8 mouse cellular contexts compared by ENCODE assay signal in genomic region chr10:117224102-117224990, GRCm38 (mm10). TPM values are rescaled to one million over a fixed set of nuclear protein-coding genes. Genes with fewer than 3 reads are reported as not detected.
DNase-seq lines count a peak whose midpoint lies in the region; ATAC-seq and TF ChIP-seq lines count a peak whose summit lies in the region.

Gene Yeats4 (minus strand): TSS chr10:117224507.

- peak within 1 kb of the TSS; percentile 90 for H3K4me3 ChIP-seq in E14TG2a.4 (replicated peaks; ENCODE audit: low read length)
- peak within 1 kb of the TSS; percentile 71 for H3K4me3 ChIP-seq in forebrain, embryonic 13.5 days
- H3K4me3 ChIP-seq in liver, postnatal 0 days (ENCODE audit: low read depth, low read length), result peak within 1 kb of the TSS; percentile 88
- peak within 1 kb of the TSS; percentile 58 for H3K4me3 ChIP-seq in neural tube, embryonic 14.5 days (ENCODE audit: low read depth, low read length)

- no peaks in the 10 kb centered on the region for H3K27me3 ChIP-seq in E14TG2a.4 (ENCODE audit: insufficient read depth, low read length)
- H3K27me3 ChIP-seq in forebrain, embryonic 13.5 days, result no peaks in the 10 kb centered on the region
- no peaks in the 10 kb centered on the region for H3K27me3 ChIP-seq in liver, postnatal 0 days (ENCODE audit: insufficient read depth, low read length)
- no peaks in the 10 kb centered on the region for H3K27me3 ChIP-seq in neural tube, embryonic 14.5 days (ENCODE audit: control insufficient read depth, insufficient read depth, low read length)

- peak within 1 kb of the TSS; percentile 98 for H3K27ac ChIP-seq in forebrain, embryonic 13.5 days
- H3K27ac ChIP-seq in liver, postnatal 0 days (ENCODE audit: low read depth), result peak within 1 kb of the TSS; percentile 99
- H3K27ac ChIP-seq in neural tube, embryonic 14.5 days (ENCODE audit: low read depth, low read length), result peak within 1 kb of the TSS; percentile 95

- intact Hi-C loops in heart, postnatal 10 days (cut with DNase I), result loop anchor here (5.0 kb wide), 1 partner anchor 483 kb away; no protein-coding TSS in a partner anchor

- peaks cover 44% of the 10 kb centered on the region for H3K4me1 ChIP-seq in E14TG2a.4 (replicated peaks; ENCODE audit: low read depth, low read length)
- peaks cover 21% of the 10 kb centered on the region for H3K4me1 ChIP-seq in forebrain, embryonic 13.5 days
- peaks cover 19% of the 10 kb centered on the region for H3K4me1 ChIP-seq in liver, postnatal 0 days (ENCODE audit: insufficient read depth)
- peaks cover 15% of the 10 kb centered on the region for H3K4me1 ChIP-seq in neural tube, embryonic 14.5 days (ENCODE audit: control insufficient read depth, insufficient read depth, low read length)

- no peak for TF ChIP-seq EP300 in liver, postnatal 0 days (IDR thresholded peaks at IDR 0.05; ENCODE audit: low read depth)

- peak; percentile 98 for ATAC-seq in forebrain, embryonic 13.5 days
- ATAC-seq in liver, postnatal 0 days, result peak; percentile 97
- peak; percentile 97 for ATAC-seq in neural tube, embryonic 14.5 days (ENCODE audit: low read depth)

- no peaks in the 10 kb centered on the region for H3K9me3 ChIP-seq in E14TG2a.4 (ENCODE audit: low read length)
- H3K9me3 ChIP-seq in forebrain, embryonic 13.5 days (replicated peaks), result no peaks in the 10 kb centered on the region
- no peaks in the 10 kb centered on the region for H3K9me3 ChIP-seq in liver, postnatal 0 days (ENCODE audit: low read length)
- no peaks in the 10 kb centered on the region for H3K9me3 ChIP-seq in neural tube, embryonic 14.5 days (ENCODE audit: control insufficient read depth, low read length)

- peak; percentile 92 for DNase-seq in c-Kit-positive CD71-positive TER-119-positive erythroid progenitor cells, embryonic 14.5 days (ENCODE audit: low spot score)
- peak; percentile 97 for DNase-seq in heart, postnatal 10 days
- DNase-seq in large intestine, adult 2 months (ENCODE audit: low read depth, low spot score), result peak; percentile 56
- peak; percentile 96 for DNase-seq in liver, postnatal 0 days
- peak; percentile 96 for DNase-seq in testis, postnatal 10 days (ENCODE audit: low spot score)

- TF ChIP-seq CTCF in E14TG2a.4 (conservative IDR thresholded peaks at IDR 0.05; ENCODE audit: low read length), result no peak
- TF ChIP-seq CTCF in liver, postnatal 0 days (IDR thresholded peaks at IDR 0.05; ENCODE audit: low read depth), result no peak

- peak within 1 kb of the TSS; percentile 86 for H3K4me2 ChIP-seq in forebrain, embryonic 13.5 days
- H3K4me2 ChIP-seq in liver, postnatal 0 days (ENCODE audit: low read depth, low read length), result peak within 1 kb of the TSS; percentile 94
- H3K4me2 ChIP-seq in neural tube, embryonic 14.5 days (ENCODE audit: low read depth, low read length), result peak within 1 kb of the TSS; percentile 80

- H3K9ac ChIP-seq in forebrain, embryonic 13.5 days, result peak within 1 kb of the TSS; percentile 94
- peak within 1 kb of the TSS; percentile 97 for H3K9ac ChIP-seq in liver, postnatal 0 days (replicated peaks)
- peak within 1 kb of the TSS; percentile 71 for H3K9ac ChIP-seq in neural tube, embryonic 14.5 days (replicated peaks; ENCODE audit: low read depth, low read length)

- WGBS in forebrain, embryonic 13.5 days, result 1% methylated on average over 63 of the region's 63 CpGs
- WGBS in large intestine, adult 2 months, result under 1% methylated on average over 63 of the region's 63 CpGs
- WGBS in liver, postnatal 0 days (ENCODE audit: insufficient replicate concordance), result 1% methylated on average over 62 of the region's 63 CpGs
- WGBS in neural tube, embryonic 14.5 days, result 1% methylated on average over 63 of the region's 63 CpGs

- peaks cover 37% of the 10 kb centered on the region for H3K36me3 ChIP-seq in E14TG2a.4 (ENCODE audit: insufficient read depth, low read length)
- peaks cover 31% of the 10 kb centered on the region for H3K36me3 ChIP-seq in forebrain, embryonic 13.5 days (ENCODE audit: poor library complexity, severe bottlenecking)
- H3K36me3 ChIP-seq in liver, postnatal 0 days (replicated peaks; ENCODE audit: insufficient read depth, low read length), result peaks cover 31% of the 10 kb centered on the region
- peaks cover 21% of the 10 kb centered on the region for H3K36me3 ChIP-seq in neural tube, embryonic 14.5 days (ENCODE audit: control insufficient read depth, insufficient read depth, low read length)

RNA-seq across cellular contexts. Expression of gene Yeats4, which starts in this region (rescaled TPM):
- polyA plus RNA-seq in forebrain, embryonic 13.5 days (2015; fragmentation: Nextera tagmentation; extraction: Ambion mirVana), result 125 and 126 TPM in 2 replicates
- total RNA-seq in heart, postnatal 10 days (2021), result 10 to 100 TPM; 33.0 to 33.7 TPM
- 20.5 and 22.0 TPM in 2 replicates for polyA plus RNA-seq in large intestine, adult 2 months (2012; rRNA removed)
- 31.2 and 32.2 TPM in 2 replicates for polyA plus RNA-seq in liver, postnatal 0 days (2015; fragmentation: Nextera tagmentation; extraction: Ambion mirVana)
- 118 and 126 TPM in 2 replicates for polyA plus RNA-seq in neural tube, embryonic 14.5 days (2014; fragmentation: Nextera tagmentation; extraction: Ambion mirVana)

Comparison
In these comparisons a context has a peak if more than half of its experiments do, and no peak if none do; other contexts are left out.
1. Peak in every context shown above with its lines: DNase-seq, ATAC-seq, H3K4me3 ChIP-seq and H3K27ac ChIP-seq.